ENCODE assay signal across 12 mouse cellular contexts in genomic region chr8:115859406-115859805, GRCm38 (mm10).
A peak's percentile ranks its signal among the peaks of the same experiment; 100 is the strongest.
DNase-seq lines count a peak whose midpoint lies in the region; ATAC-seq and TF ChIP-seq lines count a peak whose summit lies in the region.
"Had no signal": no experiment of that assay in that cellular context is flagged by ENCODE, and none has a peak within 500 bp of the region (broad histone marks: within the 10 kb centered on the region; RNA-seq: fewer than 3 reads in every experiment).

No protein-coding gene starts in this region.

- H3K4me2 ChIP-seq in kidney, embryonic 15.5 days = no peak overlapping the region
- no peak overlapping the region for H3K4me2 ChIP-seq in heart, postnatal 0 days (ENCODE audit: low read depth, low read length)
- no peak overlapping the region for H3K4me2 ChIP-seq in stomach, embryonic 16.5 days (ENCODE audit: low read depth, low read length)
- H3K4me2 ChIP-seq in midbrain, embryonic 16.5 days (ENCODE audit: low read length) = no peak overlapping the region
- H3K4me2 ChIP-seq: liver, embryonic 12.5 days had no signal

- TF ChIP-seq CTCF in heart, postnatal 0 days (IDR thresholded peaks at IDR 0.05; ENCODE audit: low read depth) = no peak

- H3K27me3 ChIP-seq in kidney, embryonic 15.5 days = no peaks in the 10 kb centered on the region
- no peaks in the 10 kb centered on the region for H3K27me3 ChIP-seq in heart, postnatal 0 days (ENCODE audit: control insufficient read depth, insufficient read depth, low read length)
- no peaks in the 10 kb centered on the region; the same call in 1 of the 2 replicates for H3K27me3 ChIP-seq in stomach, embryonic 16.5 days (ENCODE audit: control insufficient read depth, insufficient read depth, low read length)
- H3K27me3 ChIP-seq in midbrain, embryonic 16.5 days (ENCODE audit: control insufficient read depth, insufficient read depth, low read depth, low read length) = no peaks in the 10 kb centered on the region
- H3K27me3 ChIP-seq: liver, embryonic 12.5 days had no signal

- H3K4me1 ChIP-seq in kidney, embryonic 15.5 days = peaks cover 7% of the 10 kb centered on the region
- H3K4me1 ChIP-seq in heart, postnatal 0 days (ENCODE audit: control insufficient read depth, insufficient read depth) = no peaks in the 10 kb centered on the region
- no peaks in the 10 kb centered on the region for H3K4me1 ChIP-seq in stomach, embryonic 16.5 days (ENCODE audit: control insufficient read depth, insufficient read depth, low read length)
- no peaks in the 10 kb centered on the region for H3K4me1 ChIP-seq in midbrain, embryonic 16.5 days (ENCODE audit: control insufficient read depth, insufficient read depth, low read length)
- H3K4me1 ChIP-seq: liver, embryonic 12.5 days had no signal

- 63% methylated on average over 8 of the region's 8 CpGs for WGBS in kidney, embryonic 15.5 days
- 75% methylated on average over 8 of the region's 8 CpGs for WGBS in heart, postnatal 0 days
- WGBS in stomach, embryonic 16.5 days = 63% methylated on average over 8 of the region's 8 CpGs
- 91% methylated on average over 8 of the region's 8 CpGs for WGBS in midbrain, embryonic 16.5 days

- no peaks in the 10 kb centered on the region for H3K9me3 ChIP-seq in kidney, embryonic 15.5 days (replicated peaks)
- no peaks in the 10 kb centered on the region for H3K9me3 ChIP-seq in heart, postnatal 0 days (replicated peaks; ENCODE audit: control insufficient read depth, low read length)
- H3K9me3 ChIP-seq in stomach, embryonic 16.5 days (replicated peaks; ENCODE audit: control insufficient read depth, low read length) = no peaks in the 10 kb centered on the region
- H3K9me3 ChIP-seq in midbrain, embryonic 16.5 days (replicated peaks; ENCODE audit: control insufficient read depth, low read length, poor library complexity, severe bottlenecking) = no peaks in the 10 kb centered on the region; the same call in 1 of the 2 replicates

- peak; percentile 58 to 65 for DNase-seq in kidney, postnatal 4 days
- DNase-seq in urinary bladder, postnatal 14 days (ENCODE audit: low spot score) = peak; percentile 32
- DNase-seq in urinary bladder, postnatal 25 days (ENCODE audit: low spot score) = no peak
- DNase-seq in heart, postnatal 0 days (ENCODE audit: low spot score) = no peak
- DNase-seq: cerebellum, adult 8-10 months; kidney, postnatal 25 days; thymus, postnatal 25 days had no signal

- H3K36me3 ChIP-seq in kidney, embryonic 15.5 days = no peaks in the 10 kb centered on the region
- H3K36me3 ChIP-seq in heart, postnatal 0 days (replicated peaks; ENCODE audit: control insufficient read depth, insufficient read depth, low read length) = no peaks in the 10 kb centered on the region
- H3K36me3 ChIP-seq in stomach, embryonic 16.5 days (ENCODE audit: control insufficient read depth, insufficient read depth, low read length) = no peaks in the 10 kb centered on the region
- H3K36me3 ChIP-seq in midbrain, embryonic 16.5 days (ENCODE audit: control insufficient read depth, insufficient read depth, low read length) = no peaks in the 10 kb centered on the region
- H3K36me3 ChIP-seq: liver, embryonic 12.5 days had no signal

- H3K27ac ChIP-seq in kidney, embryonic 15.5 days = no peak overlapping the region
- H3K27ac ChIP-seq in heart, postnatal 0 days (ENCODE audit: low read depth) = no peak overlapping the region
- no peak overlapping the region; the same call in 1 of the 2 replicates for H3K27ac ChIP-seq in stomach, embryonic 16.5 days (ENCODE audit: low read length)
- no peak overlapping the region for H3K27ac ChIP-seq in midbrain, embryonic 16.5 days (ENCODE audit: low read length)
- H3K27ac ChIP-seq: liver, embryonic 12.5 days had no signal

- no peak overlapping the region for H3K9ac ChIP-seq in kidney, embryonic 15.5 days
- H3K9ac ChIP-seq in heart, postnatal 0 days (replicated peaks; ENCODE audit: low read depth, low read length) = no peak overlapping the region
- H3K9ac ChIP-seq in stomach, embryonic 16.5 days (ENCODE audit: low read length) = no peak overlapping the region
- H3K9ac ChIP-seq in midbrain, embryonic 16.5 days (ENCODE audit: low read depth, low read length) = no peak overlapping the region
- H3K9ac ChIP-seq: liver, embryonic 12.5 days had no signal

- H3K4me3 ChIP-seq in kidney, embryonic 15.5 days (replicated peaks) = no peak overlapping the region
- H3K4me3 ChIP-seq in heart, postnatal 0 days (ENCODE audit: low read depth, low read length) = no peak overlapping the region
- H3K4me3 ChIP-seq in stomach, embryonic 16.5 days (replicated peaks; ENCODE audit: low read length) = no peak overlapping the region
- no peak overlapping the region for H3K4me3 ChIP-seq in midbrain, embryonic 16.5 days (ENCODE audit: low read depth, low read length)
- H3K4me3 ChIP-seq: liver, embryonic 12.5 days had no signal

- TF ChIP-seq EP300 in heart, postnatal 0 days (IDR thresholded peaks at IDR 0.05; ENCODE audit: low read depth) = no peak

- ATAC-seq in kidney, embryonic 15.5 days (replicated peaks; ENCODE audit: low FRiP score) = no peak; the same call in 1 of the 2 replicates
- ATAC-seq in heart, postnatal 0 days (ENCODE audit: insufficient read depth, low read depth) = peak; percentile 44
- ATAC-seq in stomach, embryonic 16.5 days (ENCODE audit: insufficient read depth, low FRiP score) = peak; percentile 72
- ATAC-seq in granulocyte monocyte progenitor cell, adult 5-6 weeks (replicated peaks; ENCODE audit: poor library complexity, severe bottlenecking) = no peak
- ATAC-seq in midbrain, embryonic 16.5 days = no peak
- ATAC-seq: liver, embryonic 12.5 days had no signal

Comparison
In these comparisons a context has a peak if more than half of its experiments do, and no peak if none do; other contexts are left out.
1. DNase-seq: peak in kidney, postnatal 4 days (2 of 2) and urinary bladder, postnatal 14 days (single experiment); none in urinary bladder, postnatal 25 days (single experiment) and heart, postnatal 0 days (single experiment).
2. ATAC-seq: peak in heart, postnatal 0 days (single experiment) and stomach, embryonic 16.5 days (single experiment); none in kidney, embryonic 15.5 days (single experiment), granulocyte monocyte progenitor cell, adult 5-6 weeks (single experiment) and midbrain, embryonic 16.5 days (single experiment).